Mouse (Mus musculus): ENCODE measurements around the gene Mrps25. TPM values are rescaled to one million over a fixed set of nuclear protein-coding genes. Genes with fewer than 3 reads are reported as not detected.

Mrps25 gene
- polyA plus RNA-seq, 1 experiment from 2014 or later = 76.7 TPM

GRCm38 (mm10) chr6:92126861-92127468, 56.9 kb downstream of the Mrps25 start:
- 84% methylated on average over 1 of the region's 1 CpGs for whole genome bisulfite sequencing
- peaks cover 5% of the 10 kb centered on the region; the same call in 1 of the 2 replicates for H3K36me3 ChIP-seq
- no peaks in the 10 kb centered on the region for H3K27me3 ChIP-seq
- no peak overlapping the region for H3K4me2 ChIP-seq
- H3K4me3 ChIP-seq = no peak overlapping the region
- H3K27ac ChIP-seq = no peak overlapping the region
- no peak overlapping the region for H3K9ac ChIP-seq
- peaks cover 11% of the 10 kb centered on the region for H3K4me1 ChIP-seq (replicated peaks)
- ATAC-seq (replicated peaks; ENCODE audit: insufficient number of reproducible peaks, insufficient read depth, low FRiP score, low read depth) = no peak
- no peaks in the 10 kb centered on the region for H3K9me3 ChIP-seq (replicated peaks)

GRCm38 (mm10) chr6:92124547-92124946, 59.3 kb downstream of the Mrps25 start:
- Histone ChIP-seq H3K27me3 (no peaks in the 10 kb centered on the region), H3K9ac (no peak overlapping the region), H3K36me3 (peaks cover 5% of the 10 kb centered on the region; the same call in 1 of the 2 replicates), H3K27ac (no peak overlapping the region), H3K4me3 (no peak overlapping the region), H3K4me2 (no peak overlapping the region), H3K9me3 (replicated peaks) (no peaks in the 10 kb centered on the region), H3K4me1 (replicated peaks) (no peaks in the 10 kb centered on the region)
- ATAC-seq (replicated peaks; ENCODE audit: insufficient number of reproducible peaks, insufficient read depth, low FRiP score, low read depth) = no peak

Other genes starting within 250 kb of the Mrps25 start
- gene Fgd5, start 205.2 kb downstream of the Mrps25 start, polyA plus RNA-seq (2015; fragmentation: Nextera tagmentation; extraction: Ambion mirVana) = 11.6 and 16.1 TPM in 2 replicates
- gene Nr2c2, start 92.6 kb downstream of the Mrps25 start, polyA plus RNA-seq (2015; fragmentation: Nextera tagmentation; extraction: Ambion mirVana) = 14.8 and 18.7 TPM in 2 replicates
- 14.7 and 17.2 TPM in 2 replicates for gene Rbsn, start 30.9 kb upstream of the Mrps25 start, polyA plus RNA-seq (2015; fragmentation: Nextera tagmentation; extraction: Ambion mirVana)
- 0.20 and 0.23 TPM in 2 replicates for gene Trh, start 60.6 kb upstream of the Mrps25 start, polyA plus RNA-seq (2015; fragmentation: Nextera tagmentation; extraction: Ambion mirVana)